Mouse (Mus musculus): ENCODE results near the gene Gpr135. TPM values are rescaled to one million over a fixed set of nuclear protein-coding genes. Genes with fewer than 3 reads are reported as not detected.
"Not testable (repeated sequence)": the region's sequence is repeated elsewhere in the genome, so short reads cannot be mapped to it uniquely, and the experiment has no call there.

Gene Gpr135
- polyA plus RNA-seq, 1 experiment from 2014 or later, result 0.76 TPM

- H3K36me3 ChIP-seq (replicated peaks), result no peaks in the 10 kb centered on the region
- no peaks in the 10 kb centered on the region for H3K27me3 ChIP-seq (replicated peaks; ENCODE audit: low read depth, poor library complexity, severe bottlenecking)
- peak; percentile 62 for DNase-seq (ENCODE audit: low spot score)
- no peaks in the 10 kb centered on the region for H3K9me3 ChIP-seq
- peaks cover 46% of the 10 kb centered on the region for H3K4me1 ChIP-seq
- H3K27ac ChIP-seq (replicated peaks), result peak overlapping the region; percentile 96
- WGBS, result 2% methylated on average over 46 of the region's 46 CpGs
- peak overlapping the region; percentile 78 for H3K4me3 ChIP-seq
Measured at GRCm38 (mm10) chr12:72084261-72085023, 13.5 kb upstream of the Gpr135 start.

DNA sequence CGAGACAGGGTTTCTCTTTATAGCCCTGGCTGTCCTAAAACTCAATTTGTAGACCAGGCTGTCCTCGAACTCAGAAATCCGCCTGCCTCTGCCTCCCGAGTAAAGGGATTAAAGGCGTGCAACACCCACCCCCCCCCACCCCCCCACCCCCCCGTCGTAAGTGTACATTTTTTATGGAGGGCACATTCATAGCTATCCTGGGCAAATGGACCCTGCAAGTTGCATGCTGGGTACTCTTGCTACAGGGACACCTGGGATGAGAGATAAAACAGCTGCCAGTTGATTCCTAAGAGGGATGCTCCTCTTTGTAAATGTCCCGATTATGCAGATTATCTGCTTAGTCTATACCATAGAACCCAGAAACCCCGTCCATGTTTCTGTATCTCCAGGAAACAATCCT, 12.3 kb upstream of the Gpr135 start:
- H3K27ac ChIP-seq (replicated peaks), result no peak overlapping the region
- H3K4me1 ChIP-seq, result peaks cover 46% of the 10 kb centered on the region
- no peaks in the 10 kb centered on the region for H3K9me3 ChIP-seq
- H3K4me3 ChIP-seq, result no peak overlapping the region
- H3K36me3 ChIP-seq (replicated peaks), result no peaks in the 10 kb centered on the region
- WGBS, result 84% methylated on average over 9 of the region's 9 CpGs
- H3K27me3 ChIP-seq (replicated peaks; ENCODE audit: low read depth, poor library complexity, severe bottlenecking), result no peaks in the 10 kb centered on the region
- no peak for DNase-seq (ENCODE audit: low spot score)

GRCm38 (mm10) chr12:72082370-72082769, 11.4 kb upstream of the Gpr135 start:
- Histone ChIP-seq H3K4me3 (peak overlapping the region; percentile 42), H3K27ac (replicated peaks) (no peak overlapping the region; the same call in 1 of the 2 replicates), H3K4me1 (peaks cover 38% of the 10 kb centered on the region), H3K27me3 (replicated peaks; ENCODE audit: low read depth, poor library complexity, severe bottlenecking) (no peaks in the 10 kb centered on the region), H3K9me3 (no peaks in the 10 kb centered on the region), H3K36me3 (replicated peaks) (no peaks in the 10 kb centered on the region)
- DNase-seq (ENCODE audit: low spot score), result peak; percentile 38
- WGBS, result 25% methylated on average over 18 of the region's 18 CpGs

- no peak overlapping the region for H3K27ac ChIP-seq (replicated peaks)
- no peaks in the 10 kb centered on the region for H3K27me3 ChIP-seq (replicated peaks; ENCODE audit: low read depth, poor library complexity, severe bottlenecking)
- H3K36me3 ChIP-seq (replicated peaks), result peaks cover under 1% of the 10 kb centered on the region; the same call in 1 of the 2 replicates
- H3K9me3 ChIP-seq, result no peaks in the 10 kb centered on the region
- H3K4me1 ChIP-seq, result peaks cover 34% of the 10 kb centered on the region
- DNase-seq (ENCODE audit: low spot score), result no peak
- peak overlapping the region; percentile 42 for H3K4me3 ChIP-seq
- WGBS, result 78% methylated on average over 3 of the region's 3 CpGs
Measured at GRCm38 (mm10) chr12:72081961-72082360, 11.0 kb upstream of the Gpr135 start.

GRCm38 (mm10) chr12:72078248-72078647, 7.3 kb upstream of the Gpr135 start:
- no peaks in the 10 kb centered on the region for H3K9me3 ChIP-seq
- peaks cover 12% of the 10 kb centered on the region for H3K4me1 ChIP-seq
- H3K27me3 ChIP-seq (replicated peaks; ENCODE audit: low read depth, poor library complexity, severe bottlenecking), result no peaks in the 10 kb centered on the region
- no peak overlapping the region for H3K4me3 ChIP-seq
- peaks cover 22% of the 10 kb centered on the region for H3K36me3 ChIP-seq (replicated peaks)
- H3K27ac ChIP-seq (replicated peaks), result no peak overlapping the region
- DNase-seq (ENCODE audit: low spot score), result no peak
- 89% methylated on average over 3 of the region's 3 CpGs for WGBS

GRCm38 (mm10) chr12:72069626-72070326, 1.1 kb downstream of the Gpr135 start:
- peaks cover 17% of the 10 kb centered on the region for H3K4me1 ChIP-seq
- H3K9me3 ChIP-seq, result no peaks in the 10 kb centered on the region
- H3K4me3 ChIP-seq, result peak overlapping the region; percentile 82
- H3K27me3 ChIP-seq (replicated peaks; ENCODE audit: low read depth, poor library complexity, severe bottlenecking), result peaks cover 47% of the 10 kb centered on the region
- peak; percentile 26 for DNase-seq (ENCODE audit: low spot score)
- peaks cover 13% of the 10 kb centered on the region for H3K36me3 ChIP-seq (replicated peaks)
- WGBS, result 4% methylated on average over 40 of the region's 40 CpGs
- peak overlapping the region; percentile 72 for H3K27ac ChIP-seq (replicated peaks)

DNA sequence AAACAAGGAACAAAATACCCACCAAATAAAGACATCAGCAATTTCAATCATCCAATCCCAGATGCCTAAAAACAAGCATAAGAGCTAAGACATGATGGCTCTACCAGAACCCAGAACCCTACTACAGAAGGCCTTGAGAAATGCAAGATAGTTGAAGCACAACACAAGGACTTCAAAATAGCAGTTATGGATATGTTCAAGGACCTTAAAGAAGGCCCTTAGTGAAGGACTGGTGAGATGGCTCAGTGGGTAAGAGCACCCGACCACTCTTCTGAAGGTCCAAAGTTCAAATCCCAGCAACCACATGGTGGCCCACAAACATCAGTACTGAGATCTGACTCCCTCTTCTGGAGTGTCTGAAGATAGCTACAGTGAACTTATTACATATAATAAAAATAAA, 13.1 kb downstream of the Gpr135 start:
- no peak overlapping the region for H3K4me3 ChIP-seq
- H3K4me1 ChIP-seq, result no peaks in the 10 kb centered on the region
- H3K36me3 ChIP-seq (replicated peaks), result no peaks in the 10 kb centered on the region
- no peaks in the 10 kb centered on the region for H3K9me3 ChIP-seq
- no peak overlapping the region for H3K27ac ChIP-seq (replicated peaks)
- 0 out of 2 replicates have a peak, but pooled peaks cover 9% of the 10 kb centered on the region for H3K27me3 ChIP-seq (replicated peaks; ENCODE audit: low read depth, poor library complexity, severe bottlenecking)
- 82% methylated on average over 1 of the region's 1 CpGs for WGBS
- DNase-seq (ENCODE audit: low spot score), result no peak

- no peak overlapping the region for H3K4me3 ChIP-seq
- no peak overlapping the region for H3K27ac ChIP-seq (replicated peaks)
- DNase-seq (ENCODE audit: low spot score), result no peak
- no peaks in the 10 kb centered on the region for H3K36me3 ChIP-seq (replicated peaks)
- WGBS, result 33% methylated on average over 6 of the region's 6 CpGs
- H3K9me3 ChIP-seq, result 0 out of 2 replicates have a peak, but pooled peaks cover 6% of the 10 kb centered on the region
- no peaks in the 10 kb centered on the region for H3K4me1 ChIP-seq
- H3K27me3 ChIP-seq (replicated peaks; ENCODE audit: low read depth, poor library complexity, severe bottlenecking), result 0 out of 2 replicates have a peak, but pooled peaks cover 5% of the 10 kb centered on the region
Measured at GRCm38 (mm10) chr12:72053851-72054250, 17.1 kb downstream of the Gpr135 start.

GRCm38 (mm10) chr12:72053303-72053702, 17.6 kb downstream of the Gpr135 start:
- no peak overlapping the region for H3K27ac ChIP-seq (replicated peaks)
- no peak for DNase-seq (ENCODE audit: low spot score)
- WGBS, result 46% methylated on average over 6 of the region's 6 CpGs
- H3K4me1 ChIP-seq, result no peaks in the 10 kb centered on the region
- H3K27me3 ChIP-seq (replicated peaks; ENCODE audit: low read depth, poor library complexity, severe bottlenecking), result 0 out of 2 replicates have a peak, but pooled peaks cover 5% of the 10 kb centered on the region
- H3K9me3 ChIP-seq, result 0 out of 2 replicates have a peak, but pooled peaks cover 6% of the 10 kb centered on the region
- no peaks in the 10 kb centered on the region for H3K36me3 ChIP-seq (replicated peaks)
- H3K4me3 ChIP-seq, result no peak overlapping the region

- H3K27me3 ChIP-seq (replicated peaks; ENCODE audit: low read depth, poor library complexity, severe bottlenecking), result 0 out of 2 replicates have a peak, but pooled peaks cover 5% of the 10 kb centered on the region
- 0 out of 2 replicates have a peak, but pooled peaks cover 6% of the 10 kb centered on the region for H3K9me3 ChIP-seq
- WGBS, result 77% methylated on average over 6 of the region's 6 CpGs
- H3K4me1 ChIP-seq, result no peaks in the 10 kb centered on the region
- H3K27ac ChIP-seq (replicated peaks), result no peak overlapping the region
- H3K36me3 ChIP-seq (replicated peaks), result no peaks in the 10 kb centered on the region
- H3K4me3 ChIP-seq, result no peak overlapping the region
- no peak for DNase-seq (ENCODE audit: low spot score)
Measured at GRCm38 (mm10) chr12:72052571-72052970, 18.4 kb downstream of the Gpr135 start.

GRCm38 (mm10) chr12:72050821-72051220, 20.1 kb downstream of the Gpr135 start:
- 0 out of 2 replicates have a peak, but pooled peaks cover 2% of the 10 kb centered on the region for H3K4me1 ChIP-seq
- H3K4me3 ChIP-seq, result no peak overlapping the region
- 0 out of 2 replicates have a peak, but pooled peaks cover 6% of the 10 kb centered on the region for H3K9me3 ChIP-seq
- no peak for DNase-seq (ENCODE audit: low spot score)
- H3K36me3 ChIP-seq (replicated peaks), result no peaks in the 10 kb centered on the region
- 0 out of 2 replicates have a peak, but pooled peaks cover 5% of the 10 kb centered on the region for H3K27me3 ChIP-seq (replicated peaks; ENCODE audit: low read depth, poor library complexity, severe bottlenecking)
- WGBS, result 85% methylated on average over 4 of the region's 4 CpGs
- H3K27ac ChIP-seq (replicated peaks), result no peak overlapping the region

GRCm38 (mm10) chr12:72050156-72050555, 20.8 kb downstream of the Gpr135 start:
- not testable (repeated sequence) for H3K4me3 ChIP-seq; DNase-seq (ENCODE audit: low spot score); H3K27ac ChIP-seq (replicated peaks); H3K27me3 ChIP-seq (replicated peaks; ENCODE audit: low read depth, poor library complexity, severe bottlenecking); H3K4me1 ChIP-seq; H3K36me3 ChIP-seq (replicated peaks); H3K9me3 ChIP-seq
- WGBS, result 91% methylated on average over 5 of the region's 5 CpGs
